Mouse (Mus musculus) liver, adult 2 months (tissue): ENCODE data around the gene Morn4. TPM values are rescaled to one million over a fixed set of nuclear protein-coding genes. Genes with fewer than 3 reads are reported as not detected.

Experiments used
- DNase-seq: peaks from one replicate; pipeline ENCODE4 v3.0.0-alpha.2; 2011; ENCODE audit warnings: low read depth, low spot score; ENCODE audit errors: extremely low read depth
- H3K27ac ChIP-seq: fragments of 200-500 bp; replicated peaks from 2 replicates; pipeline ENCODE4 v1.5.1; 2012; ENCODE audit warnings: low read depth, mild to moderate bottlenecking, control low read depth, inconsistent platforms, low read length; ENCODE audit not compliant: insufficient read depth
- H3K27me3 ChIP-seq: fragments of 200-500 bp; 2 replicates; pipeline ENCODE4 v1.6.1; 2012; ENCODE audit warnings: mild to moderate bottlenecking, moderate library complexity, low read length, inconsistent platforms; ENCODE audit not compliant: control insufficient read depth, insufficient read depth
- H3K36me3 ChIP-seq: fragments of 200-500 bp; 2 replicates; pipeline ENCODE4 v1.6.1; 2012; ENCODE audit warnings: low read length, inconsistent platforms; ENCODE audit not compliant: control insufficient read depth, insufficient read depth
- H3K4me1 ChIP-seq: fragments of 200-500 bp; 2 replicates; pipeline ENCODE4 v1.6.1; 2011; ENCODE audit warnings: low read length; ENCODE audit not compliant: control insufficient read depth, insufficient read depth
- H3K4me3 ChIP-seq: fragments of 200-500 bp; 2 replicates; pipeline ENCODE4 v1.5.1; 2011; ENCODE audit warnings: low read depth, mild to moderate bottlenecking, control low read depth, low read length, moderate library complexity; ENCODE audit not compliant: insufficient read depth
- H3K79me2 ChIP-seq: fragments of 200-500 bp; 2 replicates; pipeline ENCODE4 v1.6.1; 2012; ENCODE audit warnings: inconsistent platforms, mild to moderate bottlenecking, low read length, moderate library complexity; ENCODE audit not compliant: control insufficient read depth, insufficient read depth
- H3K9ac ChIP-seq: fragments of 200-500 bp; 2 replicates; pipeline ENCODE4 v1.6.1; 2012; ENCODE audit warnings: low read depth, mild to moderate bottlenecking, control low read depth, inconsistent platforms, low read length
- CTCF ChIP-seq: fragments of 200-500 bp; IDR thresholded peaks from 2 replicates; pipeline ENCODE4 v1.5.1; 2011; ENCODE audit warnings: low read depth, low read length, control low read depth
- POLR2A ChIP-seq: fragments of 200-500 bp; IDR thresholded peaks from 2 replicates; pipeline ENCODE4 v1.6.1; 2011; ENCODE audit warnings: low read length, control low read depth; ENCODE audit not compliant: insufficient read depth; ENCODE audit errors: extremely low read depth
- WGBS: fragments of 180-500 bp; shearing (Covaris S2); methylation state at CpG from one replicate; pipeline ENCODE4 v1.1.7; 2018; 5-methylcytosine and 5-hydroxymethylcytosine counted together
- polyA plus RNA-seq: library from polyadenylated mRNA; depleted of rRNA; stranded (reverse); fragments of >200 nt; gene quantifications from 2 replicates; pipeline ENCODE4 v1.2.3, GENCODE M21; 2012
- total RNA-seq: library from RNA; depleted of rRNA; stranded (reverse); fragments of >200 nt; gene quantifications from 2 replicates; pipeline ENCODE4 v1.2.3, GENCODE M21; 2014

Gene Morn4
- total and polyA plus RNA-seq, 2 experiments, result 0.09 to 0.44 TPM

DNA sequence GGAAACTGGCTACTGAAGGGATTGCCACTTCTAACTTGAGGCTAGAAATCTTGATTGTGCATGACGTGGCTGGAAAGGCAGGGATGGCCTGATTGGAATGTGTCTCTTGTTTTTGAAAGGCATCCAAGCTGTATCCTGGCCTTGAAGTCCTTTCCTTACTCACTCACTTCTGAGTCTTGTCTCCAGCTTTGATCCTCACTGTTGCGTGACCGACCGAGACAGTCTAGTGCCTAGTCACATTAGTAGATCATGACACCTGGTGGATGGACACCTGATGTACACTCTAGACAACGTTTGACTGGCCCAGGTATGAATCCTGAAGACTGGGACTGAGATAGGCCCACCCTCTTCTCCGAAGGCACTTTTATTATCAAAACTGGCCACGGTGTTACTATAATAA lies 13.4 kb downstream of the Morn4 start:
- Histone ChIP-seq H3K27ac (peak overlapping the region; percentile 96), H3K9ac (peak overlapping the region; percentile 53), H3K79me2 (no peaks in the 10 kb centered on the region), H3K27me3 (no peaks in the 10 kb centered on the region), H3K36me3 (peaks cover 12% of the 10 kb centered on the region), H3K4me1 (peaks cover 11% of the 10 kb centered on the region), H3K4me3 (no peak overlapping the region)
- TF ChIP-seq CTCF (peak; percentile 57), POLR2A (no peak)
- 29% methylated on average over 7 of the region's 7 CpGs for WGBS
- peak; percentile 79 for DNase-seq

DNA sequence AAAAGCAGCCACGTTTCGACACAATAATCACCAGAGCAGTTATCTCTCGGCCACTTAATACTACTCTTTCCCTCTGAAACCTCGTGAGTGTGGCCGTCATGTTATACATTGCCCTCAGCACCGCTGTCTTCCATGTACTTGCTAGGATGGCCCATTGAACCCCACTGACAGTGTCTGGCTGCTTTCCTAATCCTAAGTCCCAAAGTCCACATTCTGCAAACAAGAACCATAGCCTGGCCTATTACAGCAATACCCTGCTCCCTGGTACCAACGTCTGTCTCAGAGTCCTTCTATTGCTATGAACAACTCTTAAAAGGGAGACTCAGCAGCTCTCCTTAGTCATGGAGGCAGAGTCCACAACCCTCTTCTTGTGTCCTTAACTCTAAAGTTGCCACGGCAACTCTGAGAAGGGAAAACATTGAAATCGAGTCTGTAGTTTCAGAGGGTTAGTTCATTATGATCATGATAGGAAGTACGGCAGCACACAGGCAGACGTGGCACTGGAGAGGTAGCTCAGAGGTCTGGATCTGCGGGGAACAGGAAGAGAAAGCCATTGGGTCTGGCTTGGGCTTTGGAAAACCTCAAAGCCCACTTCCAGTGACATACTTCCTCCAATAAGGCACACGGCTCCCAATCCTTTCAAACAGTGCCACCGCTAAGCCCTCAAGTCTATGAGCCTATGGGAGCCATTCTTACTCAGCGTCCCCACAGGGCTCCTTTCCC lies 14.1 kb downstream of the Morn4 start:
- 25% methylated on average over 15 of the region's 15 CpGs for WGBS
- TF ChIP-seq POLR2A (no peak), CTCF (no peak)
- H3K4me1 ChIP-seq, result peaks cover 11% of the 10 kb centered on the region
- H3K36me3 ChIP-seq, result peaks cover 18% of the 10 kb centered on the region
- no peaks in the 10 kb centered on the region for H3K27me3 ChIP-seq
- no peak overlapping the region for H3K4me3 ChIP-seq
- peak; percentile 99 for DNase-seq
- H3K27ac ChIP-seq, result peak overlapping the region; percentile 96
- peak overlapping the region; percentile 53 for H3K9ac ChIP-seq
- no peaks in the 10 kb centered on the region for H3K79me2 ChIP-seq

DNA sequence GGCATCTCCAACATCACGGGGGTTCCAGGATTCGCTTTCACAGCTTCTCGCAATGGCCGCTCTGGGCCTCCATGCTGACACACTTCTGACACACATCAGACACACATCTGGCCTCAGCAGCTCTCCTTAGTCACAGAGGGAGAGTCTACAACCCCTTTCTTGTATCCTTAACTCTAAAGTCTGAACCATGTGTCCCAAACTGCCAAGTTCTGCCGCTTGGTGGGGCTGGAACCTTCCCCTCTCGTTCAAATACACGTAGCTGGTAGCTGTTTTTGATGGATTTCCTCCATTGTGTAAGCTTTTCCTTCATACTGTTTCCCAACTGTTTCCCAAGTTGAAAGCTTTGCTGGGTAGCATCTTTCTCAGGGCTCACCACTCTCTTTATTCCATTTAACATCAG lies 14.9 kb downstream of the Morn4 start:
- peaks cover 11% of the 10 kb centered on the region for H3K4me1 ChIP-seq
- no peak overlapping the region for H3K9ac ChIP-seq
- H3K36me3 ChIP-seq, result peaks cover 21% of the 10 kb centered on the region
- peak overlapping the region; percentile 65 for H3K27ac ChIP-seq
- no peak for TF ChIP-seq POLR2A
- TF ChIP-seq CTCF, result peak; percentile 27; the same call in 1 of the 2 replicates
- no peaks in the 10 kb centered on the region for H3K27me3 ChIP-seq
- no peak overlapping the region for H3K4me3 ChIP-seq
- no peaks in the 10 kb centered on the region for H3K79me2 ChIP-seq
- peak; percentile 48 for DNase-seq
- 61% methylated on average over 7 of the region's 7 CpGs for whole genome bisulfite sequencing

DNA sequence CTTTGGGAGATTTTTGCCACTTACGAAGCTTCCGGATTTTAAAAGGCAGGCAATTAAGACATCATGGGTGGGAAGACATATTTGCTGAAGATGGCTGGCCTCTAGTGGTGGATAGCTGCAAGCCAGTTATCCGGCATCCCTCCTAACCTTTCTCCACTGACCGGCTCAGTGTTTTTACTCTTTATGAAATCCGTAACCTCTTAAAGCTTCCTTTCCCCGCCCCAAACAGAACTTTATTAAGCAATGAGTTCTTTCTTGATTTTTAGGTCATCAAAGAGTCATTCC lies 17.0 kb downstream of the Morn4 start:
- no peaks in the 10 kb centered on the region for H3K79me2 ChIP-seq
- no peak overlapping the region for H3K27ac ChIP-seq
- peak; percentile 34; the same call in 1 of the 2 replicates for TF ChIP-seq CTCF
- no peak for TF ChIP-seq POLR2A
- no peaks in the 10 kb centered on the region for H3K27me3 ChIP-seq
- peaks cover 11% of the 10 kb centered on the region for H3K4me1 ChIP-seq
- H3K36me3 ChIP-seq, result peaks cover 29% of the 10 kb centered on the region
- H3K9ac ChIP-seq, result no peak overlapping the region
- DNase-seq, result no peak
- WGBS, result 77% methylated on average over 6 of the region's 6 CpGs
- no peak overlapping the region for H3K4me3 ChIP-seq

DNA sequence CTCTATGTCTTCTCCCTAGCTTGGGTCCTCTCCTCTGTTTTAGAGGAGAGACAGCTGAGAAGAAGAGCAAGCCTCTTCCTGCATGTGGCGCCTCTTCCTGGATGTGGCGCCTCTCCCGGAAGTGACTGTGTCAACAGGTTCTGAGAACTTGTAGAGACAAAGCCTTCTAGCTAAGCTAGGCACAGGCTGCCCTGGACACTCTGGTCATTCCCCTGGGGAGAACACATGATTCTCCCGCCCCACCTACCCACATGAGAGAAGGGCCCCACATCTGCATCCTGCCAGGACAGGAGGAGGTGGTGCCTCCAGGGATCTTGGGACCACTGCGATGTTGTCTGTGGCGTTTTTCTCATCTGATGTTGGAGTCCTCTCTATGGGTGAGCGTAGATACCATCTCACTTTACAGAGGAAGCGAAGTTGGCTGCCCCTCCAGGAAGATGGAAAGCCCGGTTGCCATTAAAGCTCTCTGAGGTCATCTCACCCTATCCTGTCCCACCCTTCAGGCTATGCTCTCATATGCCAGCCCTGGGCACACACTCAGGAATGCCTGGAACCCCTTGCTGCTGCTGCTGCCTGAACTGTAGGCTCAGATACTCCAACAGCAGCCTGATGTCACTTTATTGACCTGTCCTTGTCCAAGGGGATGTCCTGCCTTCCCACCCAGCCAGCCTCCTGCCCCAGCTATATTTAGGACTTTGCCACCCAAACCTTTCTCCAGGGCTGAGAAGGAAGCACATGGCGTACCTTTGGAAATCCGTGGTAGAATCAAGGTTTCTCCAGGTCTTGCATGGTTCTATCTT lies 17.5 kb downstream of the Morn4 start:
- no peak for DNase-seq
- Histone ChIP-seq H3K4me3 (no peak overlapping the region), H3K27ac (no peak overlapping the region), H3K27me3 (no peaks in the 10 kb centered on the region), H3K36me3 (peaks cover 32% of the 10 kb centered on the region), H3K9ac (no peak overlapping the region), H3K79me2 (no peaks in the 10 kb centered on the region), H3K4me1 (peaks cover 11% of the 10 kb centered on the region)
- TF ChIP-seq POLR2A, result no peak
- no peak for TF ChIP-seq CTCF
- WGBS, result 75% methylated on average over 11 of the region's 11 CpGs

DNA sequence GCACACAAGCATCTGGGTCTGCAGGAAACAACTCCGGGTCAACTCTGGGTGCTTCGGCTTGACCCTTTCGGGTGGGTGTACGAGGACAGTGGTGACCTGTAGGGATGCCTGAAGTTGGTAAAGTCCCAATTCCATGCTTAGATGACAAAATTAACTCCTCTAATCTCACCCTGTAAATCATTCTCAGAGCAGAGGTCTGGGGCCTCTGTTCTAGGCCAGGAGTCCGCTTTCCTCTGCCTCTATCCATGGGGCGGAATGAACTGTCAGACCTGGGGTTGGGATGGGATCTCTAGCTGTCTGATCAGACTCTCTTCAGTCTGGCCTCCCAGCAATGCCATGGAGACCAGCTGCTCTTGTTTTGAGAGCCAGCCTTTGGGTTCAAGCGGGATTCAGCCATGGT lies 24.7 kb downstream of the Morn4 start:
- peak; percentile 46 for DNase-seq
- 77% methylated on average over 7 of the region's 7 CpGs for WGBS

More for the DNA sequence above, 24.7 kb downstream of the Morn4 start:
- Histone ChIP-seq H3K4me3 (no peak overlapping the region), H3K27me3 (no peaks in the 10 kb centered on the region), H3K27ac (no peak overlapping the region), H3K36me3 (peaks cover 46% of the 10 kb centered on the region), H3K79me2 (peaks cover 3% of the 10 kb centered on the region; the same call in 1 of the 2 replicates), H3K4me1 (no peaks in the 10 kb centered on the region), H3K9ac (no peak overlapping the region)
- TF ChIP-seq POLR2A (no peak), CTCF (no peak)
